Mouse (Mus musculus) midbrain, embryonic 15.5 days (tissue): ENCODE results near the gene Pacs2. TPM values are rescaled to one million over a fixed set of nuclear protein-coding genes. Genes with fewer than 3 reads are reported as not detected.

Source experiments
- ATAC-seq: fragments of 200-750 bp; cut with Nextera tagmentation; replicated peaks from 2 replicates; pipeline ENCODE4 v1.8.0; 2017; ENCODE audit warnings: moderate TSS enrichment
- H3K27ac ChIP-seq: fragments of 300-500 bp; sonication (generic); 2 replicates; pipeline ENCODE4 v1.5.1; 2015; ENCODE audit warnings: mild to moderate bottlenecking, inconsistent platforms
- H3K27me3 ChIP-seq: fragments of 300-500 bp; sonication (generic); replicated peaks from 2 replicates; pipeline ENCODE4 v1.6.1; 2015; ENCODE audit warnings: inconsistent platforms
- H3K36me3 ChIP-seq: fragments of 300-500 bp; sonication (generic); replicated peaks from 2 replicates; pipeline ENCODE4 v1.6.1; 2015; ENCODE audit warnings: inconsistent platforms
- H3K4me1 ChIP-seq: fragments of 300-500 bp; sonication (generic); 2 replicates; pipeline ENCODE4 v1.6.1; 2015; ENCODE audit warnings: inconsistent platforms
- H3K4me2 ChIP-seq: fragments of 300-500 bp; sonication (generic); 2 replicates; pipeline ENCODE4 v1.6.1; 2015; ENCODE audit warnings: inconsistent platforms, mild to moderate bottlenecking, moderate library complexity
- H3K4me3 ChIP-seq: fragments of 300-500 bp; sonication (generic); 2 replicates; pipeline ENCODE4 v1.5.1; 2015; ENCODE audit warnings: mild to moderate bottlenecking, inconsistent platforms
- H3K9ac ChIP-seq: fragments of 300-500 bp; sonication (generic); 2 replicates; pipeline ENCODE4 v1.6.1; 2015; ENCODE audit warnings: mild to moderate bottlenecking, inconsistent platforms
- H3K9me3 ChIP-seq: fragments of 300-500 bp; sonication (generic); 2 replicates; pipeline ENCODE4 v1.6.1; 2016; ENCODE audit warnings: inconsistent platforms
- WGBS: fragments of 180-500 bp; shearing (Covaris S2); methylation state at CpG from one replicate; pipeline ENCODE4 v1.1.7; 2015; ENCODE audit warnings: mixed read lengths; 5-methylcytosine and 5-hydroxymethylcytosine counted together
- polyA plus RNA-seq: library from polyadenylated mRNA; unstranded; fragments of >200 nt; fragmentation: Nextera tagmentation; extraction: Ambion mirVana; gene quantifications from 2 replicates; pipeline ENCODE4 v1.2.1, GENCODE M21; 2015

The Pacs2 gene
- polyA plus RNA-seq, 1 experiment from 2014 or later: 34.6 TPM

DNA sequence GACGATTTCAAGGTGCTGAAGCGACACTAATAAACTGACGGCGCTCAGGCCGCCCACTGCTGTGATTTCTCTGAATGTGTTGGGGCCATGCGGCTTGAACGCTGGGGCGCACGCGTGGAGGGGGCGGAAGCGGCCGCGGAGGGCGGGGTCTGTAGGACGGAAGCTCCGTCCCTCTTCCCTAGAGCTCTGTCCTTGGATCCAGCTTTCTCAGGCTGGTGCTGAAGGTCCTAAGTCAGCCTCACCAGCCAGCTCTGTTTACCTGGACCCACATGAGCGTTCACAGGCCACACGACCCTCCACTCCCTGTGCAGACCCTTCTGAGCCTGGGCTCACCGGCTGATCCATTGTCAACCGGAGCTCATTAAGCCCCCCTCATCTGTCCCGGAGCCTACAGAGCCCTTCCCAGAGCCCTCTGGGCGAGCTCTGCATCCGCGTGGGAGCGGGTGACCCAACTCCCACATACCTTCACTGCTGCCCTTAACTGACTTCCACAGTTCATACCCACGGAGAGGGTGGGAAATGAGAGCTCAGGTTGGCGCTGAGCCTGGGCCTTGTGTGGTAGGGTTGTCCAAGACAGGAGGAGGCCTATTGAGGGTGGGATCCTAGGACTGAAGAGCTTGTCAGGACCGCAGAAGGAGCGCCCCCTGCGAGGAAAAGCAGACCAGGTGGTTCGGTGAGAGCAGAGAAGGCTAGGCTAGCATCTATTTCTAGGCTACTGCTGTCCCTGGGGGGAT is 60.2 kb downstream of the Pacs2 start, which contains the start of gene Tex22:
Gene Tex22, plus strand, starts transcription at position 174 of the 734 bp plus-strand sequence.
- H3K4me3 ChIP-seq: peak within 1 kb of the TSS; percentile 48
- WGBS: 2% methylated on average over 32 of the region's 32 CpGs
- H3K27me3 ChIP-seq: no peaks in the 10 kb centered on the region
- no peaks in the 10 kb centered on the region for H3K9me3 ChIP-seq
- H3K9ac ChIP-seq: peak within 1 kb of the TSS; percentile 71
- peak; percentile 95 for ATAC-seq
- peaks cover 12% of the 10 kb centered on the region; the same call in 1 of the 2 replicates for H3K36me3 ChIP-seq
- H3K4me1 ChIP-seq: peaks cover 25% of the 10 kb centered on the region
- peak within 1 kb of the TSS; percentile 93 for H3K27ac ChIP-seq
- peak within 1 kb of the TSS; percentile 98 for H3K4me2 ChIP-seq

DNA sequence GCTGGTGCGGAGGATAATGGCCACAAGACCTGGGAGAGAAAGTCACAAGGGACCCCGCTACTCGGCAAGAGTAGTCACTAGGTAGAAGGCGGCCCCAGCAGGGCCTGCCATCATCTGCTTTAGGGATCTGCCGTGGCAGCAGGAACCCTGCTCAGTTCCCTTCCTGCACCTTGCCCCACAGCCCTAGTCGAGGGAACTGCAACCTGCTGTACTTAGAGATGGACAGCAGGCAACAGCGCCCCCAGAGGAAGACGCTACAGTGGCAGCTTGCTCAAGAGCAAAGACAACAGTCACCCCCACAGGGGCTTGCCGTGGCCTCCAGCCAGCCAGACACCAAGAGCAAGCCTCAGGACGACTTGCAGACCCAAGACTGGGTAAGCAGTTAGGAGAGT is 60.8 kb downstream of the Pacs2 start:
- no peaks in the 10 kb centered on the region for H3K9me3 ChIP-seq
- ATAC-seq: peak; percentile 80
- 3% methylated on average over 10 of the region's 10 CpGs for WGBS
- peak overlapping the region; percentile 48 for H3K4me3 ChIP-seq
- peaks cover 25% of the 10 kb centered on the region for H3K4me1 ChIP-seq
- H3K9ac ChIP-seq: peak overlapping the region; percentile 71
- H3K4me2 ChIP-seq: peak overlapping the region; percentile 98
- H3K27ac ChIP-seq: peak overlapping the region; percentile 93
- no peaks in the 10 kb centered on the region for H3K27me3 ChIP-seq
- peaks cover 9% of the 10 kb centered on the region; the same call in 1 of the 2 replicates for H3K36me3 ChIP-seq

DNA sequence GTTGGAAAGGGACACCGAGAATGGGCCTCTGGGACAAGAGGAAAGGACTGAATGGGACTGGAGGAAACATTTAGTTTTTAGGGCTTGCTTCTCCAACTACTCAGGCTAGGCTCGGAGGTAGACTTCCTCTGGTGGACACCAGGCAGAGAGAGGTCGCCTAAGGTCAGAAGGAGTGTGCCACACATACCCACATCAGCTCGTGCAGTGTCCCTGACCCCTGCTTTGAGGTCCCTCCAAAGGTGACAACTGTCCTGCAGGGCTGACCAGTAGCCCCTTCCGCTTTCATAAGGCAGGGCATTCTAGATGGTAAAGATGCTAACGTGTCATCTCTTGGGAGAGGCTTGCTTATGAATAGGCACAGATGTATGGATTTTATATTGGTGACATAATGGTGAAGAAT is 61.2 kb downstream of the Pacs2 start:
- Histone ChIP-seq H3K4me3 (peak overlapping the region; percentile 48; the same call in 1 of the 2 replicates), H3K27ac (peak overlapping the region; percentile 93), H3K9me3 (no peaks in the 10 kb centered on the region), H3K27me3 (no peaks in the 10 kb centered on the region), H3K4me2 (peak overlapping the region; percentile 98), H3K36me3 (peaks cover 5% of the 10 kb centered on the region; the same call in 1 of the 2 replicates), H3K4me1 (peaks cover 25% of the 10 kb centered on the region), H3K9ac (no peak overlapping the region)
- ATAC-seq: no peak
- 57% methylated on average over 6 of the region's 6 CpGs for WGBS

DNA sequence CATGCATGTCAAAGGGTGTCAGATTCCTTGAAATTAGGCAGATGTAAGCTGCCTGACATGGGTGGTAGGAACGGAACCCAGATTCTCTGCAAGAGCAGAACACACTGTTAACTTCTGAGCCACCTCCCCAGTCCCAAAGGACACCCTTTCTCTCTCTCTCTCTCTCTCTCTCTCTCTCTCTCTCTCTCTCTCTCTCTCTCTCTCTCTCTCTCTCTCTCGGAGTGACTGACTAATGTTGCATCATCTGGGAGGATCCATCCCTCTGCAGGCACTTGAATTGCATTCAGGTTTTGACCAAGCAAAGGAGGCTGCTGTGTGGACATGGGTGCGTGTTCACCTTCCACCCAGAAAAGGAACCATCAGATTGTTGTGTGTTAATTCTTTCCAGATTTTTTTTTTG is 73.0 kb downstream of the Pacs2 start:
- Histone ChIP-seq H3K4me1 (no peaks in the 10 kb centered on the region), H3K4me2 (no peak overlapping the region), H3K27ac (no peak overlapping the region), H3K9me3 (no peaks in the 10 kb centered on the region), H3K9ac (no peak overlapping the region), H3K36me3 (no peaks in the 10 kb centered on the region), H3K4me3 (no peak overlapping the region), H3K27me3 (no peaks in the 10 kb centered on the region)
- ATAC-seq: no peak
- 89% methylated on average over 2 of the region's 3 CpGs for WGBS

DNA sequence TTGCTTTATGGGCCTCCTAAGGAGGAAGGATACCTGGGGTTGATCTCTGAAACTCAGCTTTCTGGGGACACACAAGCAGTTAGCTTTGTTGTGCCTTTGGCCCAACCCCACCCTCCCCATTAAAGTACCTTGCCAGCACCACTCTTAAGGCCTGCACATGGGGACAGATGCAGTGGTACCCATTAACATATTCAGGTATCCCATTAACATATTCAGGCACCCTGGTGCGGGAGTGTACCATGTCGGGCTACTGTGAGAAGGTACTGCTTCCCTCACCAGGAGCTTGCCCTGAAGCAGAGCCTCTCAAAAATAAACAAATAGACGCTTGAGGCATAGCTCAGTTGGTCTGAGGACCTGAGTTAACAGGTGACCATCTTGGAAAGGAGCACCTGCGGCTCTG is 73.7 kb downstream of the Pacs2 start:
- no peaks in the 10 kb centered on the region for H3K9me3 ChIP-seq
- 41% methylated on average over 4 of the region's 4 CpGs for WGBS
- ATAC-seq: no peak

DNA sequence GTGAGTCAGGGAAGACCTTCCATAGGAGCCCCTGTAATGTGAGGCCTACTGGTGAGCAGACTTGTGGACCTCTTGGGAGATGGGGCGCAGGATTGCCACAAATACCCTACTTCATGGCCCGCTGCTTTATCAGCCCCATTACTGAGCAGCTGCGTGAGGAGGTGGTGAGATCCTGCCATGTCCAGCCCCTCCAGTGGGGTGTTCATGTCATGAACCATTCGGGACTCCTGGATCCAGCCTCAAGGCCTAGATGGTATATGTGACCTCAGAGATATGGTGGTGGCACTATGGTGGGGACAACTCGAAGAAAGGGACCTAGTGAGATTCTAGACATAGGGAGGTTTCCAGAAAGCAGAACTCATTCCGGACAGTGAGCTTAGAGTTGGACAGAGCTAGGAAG is 74.8 kb downstream of the Pacs2 start:
- Histone ChIP-seq H3K9ac (no peak overlapping the region), H3K9me3 (no peaks in the 10 kb centered on the region), H3K4me1 (no peaks in the 10 kb centered on the region), H3K27ac (no peak overlapping the region), H3K36me3 (no peaks in the 10 kb centered on the region), H3K4me2 (no peak overlapping the region), H3K4me3 (no peak overlapping the region), H3K27me3 (no peaks in the 10 kb centered on the region)
- no peak for ATAC-seq
- 91% methylated on average over 6 of the region's 6 CpGs for WGBS

More for the DNA sequence above, 73.7 kb downstream of the Pacs2 start:
- Histone ChIP-seq H3K4me3 (no peak overlapping the region), H3K36me3 (no peaks in the 10 kb centered on the region), H3K4me2 (no peak overlapping the region), H3K27ac (no peak overlapping the region), H3K27me3 (no peaks in the 10 kb centered on the region), H3K4me1 (no peaks in the 10 kb centered on the region), H3K9ac (no peak overlapping the region)

DNA sequence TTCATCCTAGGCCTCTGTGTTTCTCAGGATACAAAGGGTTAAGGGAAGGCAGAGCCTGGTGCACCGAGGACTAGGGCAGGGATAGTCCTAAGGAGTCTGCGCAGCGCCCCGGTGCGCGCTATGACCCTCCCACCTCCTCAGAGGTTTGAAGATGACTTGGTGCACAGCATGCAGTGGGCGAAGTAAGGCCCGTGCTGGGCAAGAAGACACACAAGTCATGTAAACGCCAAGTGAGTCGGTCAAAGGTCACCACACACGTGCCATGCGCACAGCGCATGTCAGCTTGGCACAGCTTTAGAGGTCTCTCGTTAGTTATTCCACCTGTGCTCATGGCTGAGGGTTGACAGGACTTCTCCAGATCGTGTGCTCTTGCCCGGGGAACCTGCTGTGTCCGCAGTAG is 75.7 kb downstream of the Pacs2 start:
- ATAC-seq: no peak
- WGBS: 82% methylated on average over 17 of the region's 17 CpGs

DNA sequence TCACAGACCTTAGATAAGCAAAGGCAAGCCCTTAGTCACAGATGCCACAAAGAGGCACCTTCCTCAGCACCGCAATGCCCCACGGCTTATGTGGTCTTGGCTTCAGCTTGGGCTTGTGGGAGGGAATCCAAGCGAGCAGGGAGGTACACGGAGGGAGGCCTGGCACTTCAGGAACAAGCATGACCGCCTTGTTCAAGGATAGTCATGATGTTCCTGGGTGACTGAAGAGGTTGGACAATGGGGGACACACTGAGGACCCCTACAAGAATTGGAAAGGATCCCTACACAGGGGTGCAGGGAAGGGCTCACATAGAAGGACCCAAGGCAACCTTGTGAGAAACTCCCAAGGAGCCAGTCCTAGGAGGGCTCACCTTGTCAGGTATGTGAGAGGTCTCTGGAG is 82.7 kb downstream of the Pacs2 start:
- no peaks in the 10 kb centered on the region for H3K27me3 ChIP-seq
- peak overlapping the region; percentile 97; the same call in 1 of the 2 replicates for H3K4me3 ChIP-seq
- no peak overlapping the region for H3K27ac ChIP-seq
- peaks cover 38% of the 10 kb centered on the region for H3K4me1 ChIP-seq
- H3K9ac ChIP-seq: no peak overlapping the region
- 88% methylated on average over 5 of the region's 5 CpGs for WGBS
- peak overlapping the region; percentile 99 for H3K4me2 ChIP-seq
- ATAC-seq: no peak
- H3K36me3 ChIP-seq: no peaks in the 10 kb centered on the region
- no peaks in the 10 kb centered on the region for H3K9me3 ChIP-seq

More for the DNA sequence above, 75.7 kb downstream of the Pacs2 start:
- Histone ChIP-seq H3K4me2 (no peak overlapping the region), H3K27ac (no peak overlapping the region), H3K4me3 (no peak overlapping the region), H3K4me1 (no peaks in the 10 kb centered on the region), H3K9ac (no peak overlapping the region), H3K9me3 (no peaks in the 10 kb centered on the region), H3K27me3 (no peaks in the 10 kb centered on the region), H3K36me3 (no peaks in the 10 kb centered on the region)

DNA sequence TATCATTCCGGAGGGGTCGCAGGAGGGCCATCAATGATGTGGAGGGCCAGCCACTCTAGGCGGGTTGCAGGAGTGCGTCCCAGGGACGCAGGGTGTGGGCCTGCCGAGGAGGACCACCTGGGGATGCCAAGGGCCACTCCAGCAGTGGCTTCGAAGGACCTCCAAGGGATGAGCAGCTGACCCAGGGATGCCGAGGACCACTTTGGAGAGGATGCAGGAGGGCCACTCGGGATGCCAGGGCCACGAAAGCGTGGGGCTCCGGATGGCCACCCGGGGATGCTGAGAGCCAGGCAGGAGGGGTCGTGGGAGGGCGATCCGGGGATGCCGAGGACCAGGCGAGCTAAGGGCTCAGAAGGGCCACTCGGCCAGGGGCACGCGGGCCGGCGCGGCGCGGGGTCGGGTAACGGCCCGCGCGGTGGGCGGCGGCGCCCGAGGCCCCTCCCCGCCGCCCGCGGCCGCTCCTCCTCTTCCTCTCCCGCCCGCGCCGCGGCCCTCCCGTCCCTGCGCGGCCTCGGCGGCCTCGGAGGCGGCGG is 83.5 kb downstream of the Pacs2 start, which contains the start of gene Mta1:
Gene Mta1, plus strand, starts transcription at position 530 of the 533 bp plus-strand sequence.
- no peaks in the 10 kb centered on the region for H3K36me3 ChIP-seq
- H3K9me3 ChIP-seq: no peaks in the 10 kb centered on the region
- H3K27me3 ChIP-seq: no peaks in the 10 kb centered on the region
- H3K4me3 ChIP-seq: peak within 1 kb of the TSS; percentile 97
- H3K9ac ChIP-seq: peak within 1 kb of the TSS; percentile 99
- H3K4me2 ChIP-seq: peak within 1 kb of the TSS; percentile 99
- H3K4me1 ChIP-seq: peaks cover 45% of the 10 kb centered on the region
- peak within 1 kb of the TSS; percentile 87 for H3K27ac ChIP-seq
- under 1% methylated on average over 50 of the region's 53 CpGs for WGBS
- peak; percentile 61 for ATAC-seq

DNA sequence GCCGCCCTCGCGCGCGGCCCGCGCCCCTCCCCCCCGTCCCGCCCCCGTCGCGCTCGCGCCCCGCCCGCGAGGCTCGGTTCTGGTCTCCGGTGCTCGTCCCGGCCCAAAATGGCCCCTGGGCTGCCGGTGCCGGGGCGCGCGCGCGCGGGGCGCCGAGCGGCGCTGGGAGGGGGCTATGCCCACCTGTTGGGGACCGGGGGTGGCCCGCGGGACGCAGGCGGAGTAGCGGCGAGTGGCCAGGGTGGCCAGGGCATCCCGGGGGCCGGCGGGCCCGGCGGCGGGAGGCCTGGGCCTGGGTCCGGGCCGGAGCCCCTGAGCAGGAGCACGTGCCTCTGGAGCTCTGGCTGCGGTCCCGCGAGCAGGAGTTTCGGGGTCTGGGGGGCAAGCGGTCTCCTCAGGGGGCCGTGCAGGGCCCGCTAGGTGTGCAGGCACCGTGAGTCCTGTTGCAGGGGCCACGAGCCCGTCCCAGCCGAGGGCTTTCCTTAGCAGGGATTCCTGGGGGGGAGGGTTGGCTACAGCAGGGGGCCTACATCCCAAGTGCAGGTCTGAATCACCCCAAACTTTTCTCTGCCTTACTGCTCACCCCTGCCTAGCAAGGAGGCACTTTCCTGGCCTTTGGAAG is 84.3 kb downstream of the Pacs2 start:
- Histone ChIP-seq H3K4me1 (peaks cover 46% of the 10 kb centered on the region), H3K27ac (peak overlapping the region; percentile 87), H3K27me3 (no peaks in the 10 kb centered on the region), H3K9me3 (no peaks in the 10 kb centered on the region), H3K4me3 (peak overlapping the region; percentile 97), H3K9ac (peak overlapping the region; percentile 99), H3K4me2 (peak overlapping the region; percentile 99), H3K36me3 (no peaks in the 10 kb centered on the region)
- WGBS: 0% methylated on average over 36 of the region's 60 CpGs
- ATAC-seq: peak; percentile 13

DNA sequence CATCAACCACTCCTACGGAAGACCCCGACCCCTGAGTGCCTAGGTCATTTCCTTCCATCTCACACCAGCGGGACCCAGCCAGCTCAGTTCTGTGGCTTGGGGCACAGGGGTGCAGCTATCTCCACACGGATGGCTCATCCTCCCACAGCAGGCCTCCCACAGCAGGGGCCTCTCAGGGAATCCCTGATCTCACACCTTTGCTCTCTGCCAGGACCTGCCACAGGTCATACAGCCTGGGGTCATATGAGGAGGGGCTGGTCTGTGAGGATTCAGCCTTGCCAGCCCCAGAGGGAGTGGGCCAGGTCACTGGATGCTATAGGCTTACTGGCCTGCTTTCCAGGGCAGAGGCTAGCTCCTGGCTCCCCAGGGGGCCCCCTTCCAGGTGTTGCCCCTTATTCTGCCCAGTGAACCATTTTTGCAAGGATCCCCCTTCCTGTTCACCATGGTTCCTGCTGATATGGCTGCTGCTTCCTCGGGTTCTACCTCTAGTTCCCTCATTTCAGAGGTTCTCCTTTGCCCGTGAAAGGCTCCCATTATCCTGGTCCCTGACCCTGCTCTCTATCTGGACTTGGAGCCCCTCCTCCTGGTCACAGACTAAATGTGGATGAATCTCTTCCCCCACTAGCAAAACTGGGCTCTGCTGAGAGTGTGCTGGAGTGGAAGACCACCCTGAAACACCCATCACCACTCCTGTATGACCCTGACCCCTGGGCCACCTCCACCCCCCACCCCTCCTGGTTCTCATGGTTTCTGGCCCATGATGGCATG is 85.3 kb downstream of the Pacs2 start:
- H3K9me3 ChIP-seq: no peaks in the 10 kb centered on the region
- no peak for ATAC-seq
- H3K4me2 ChIP-seq: peak overlapping the region; percentile 99
- H3K27me3 ChIP-seq: no peaks in the 10 kb centered on the region
- no peaks in the 10 kb centered on the region for H3K36me3 ChIP-seq
- WGBS: 36% methylated on average over 6 of the region's 6 CpGs
- peak overlapping the region; percentile 99 for H3K9ac ChIP-seq
- peak overlapping the region; percentile 97 for H3K4me3 ChIP-seq
- peaks cover 46% of the 10 kb centered on the region for H3K4me1 ChIP-seq
- H3K27ac ChIP-seq: no peak overlapping the region
